Mouse (Mus musculus) midbrain, embryonic 14.5 days (tissue): Measurements from ENCODE around the gene Rbm18. TPM values are rescaled to one million over a fixed set of nuclear protein-coding genes. Genes with fewer than 3 reads are reported as not detected.

Experiments used
- ATAC-seq: fragments of 200-750 bp; cut with Nextera tagmentation; 2 replicates; pipeline ENCODE4 v1.8.0; 2017; ENCODE audit warnings: moderate number of reproducible peaks, moderate library complexity; ENCODE audit not compliant: low FRiP score, low TSS enrichment
- DNase-seq: peaks from one replicate; pipeline ENCODE4 v3.0.0-alpha.2; 2015
- H3K27ac ChIP-seq: fragments of 300-500 bp; sonication (generic); replicated peaks from 2 replicates; pipeline ENCODE4 v1.5.1; 2014; ENCODE audit warnings: mild to moderate bottlenecking, low read depth, low read length, moderate library complexity
- H3K27me3 ChIP-seq: fragments of 300-500 bp; sonication (generic); 2 replicates; pipeline ENCODE4 v1.6.1; 2014; ENCODE audit warnings: low read length, control low read depth, mixed read lengths; ENCODE audit not compliant: control insufficient read depth, insufficient read depth
- H3K36me3 ChIP-seq: fragments of 300-500 bp; sonication (generic); 2 replicates; pipeline ENCODE4 v1.6.1; 2014; ENCODE audit warnings: low read length, control low read depth; ENCODE audit not compliant: control insufficient read depth, insufficient read depth
- H3K4me1 ChIP-seq: fragments of 300-500 bp; sonication (generic); 2 replicates; pipeline ENCODE4 v1.6.1; 2014; ENCODE audit warnings: mild to moderate bottlenecking, antibody characterized with exemption, low read length, control low read depth; ENCODE audit not compliant: control insufficient read depth, insufficient read depth
- H3K4me2 ChIP-seq: fragments of 300-500 bp; sonication (generic); 2 replicates; pipeline ENCODE4 v1.6.1; 2014; ENCODE audit warnings: mild to moderate bottlenecking, low read length, moderate library complexity
- H3K4me3 ChIP-seq: fragments of 300-500 bp; sonication (generic); replicated peaks from 2 replicates; pipeline ENCODE4 v1.5.1; 2014; ENCODE audit warnings: low read depth, low read length
- H3K9ac ChIP-seq: fragments of 300-500 bp; sonication (generic); replicated peaks from 2 replicates; pipeline ENCODE4 v1.6.1; 2014; ENCODE audit warnings: mild to moderate bottlenecking, low read length, moderate library complexity
- H3K9me3 ChIP-seq: fragments of 300-500 bp; sonication (generic); 2 replicates; pipeline ENCODE4 v1.6.1; 2016; ENCODE audit warnings: low read length, control low read depth, mixed read lengths; ENCODE audit not compliant: control insufficient read depth
- WGBS: fragments of 180-500 bp; shearing (Covaris S2); extraction: QIAGEN DNeasy Blood & Tissue Kit; methylation state at CpG from one replicate; pipeline ENCODE4 v1.1.7; 2014; 5-methylcytosine and 5-hydroxymethylcytosine counted together
- polyA plus RNA-seq: library from polyadenylated mRNA; unstranded; fragments of >200 nt; fragmentation: Nextera tagmentation; extraction: Ambion mirVana; gene quantifications from 2 replicates; pipeline ENCODE4 v1.2.1, GENCODE M21; 2014

The Rbm18 gene
- polyA plus RNA-seq, 1 experiment from 2014 or later = 172 TPM

- no peaks in the 10 kb centered on the region for H3K9me3 ChIP-seq
- ATAC-seq (no peak), DNase-seq (no peak)
- 80% methylated on average over 8 of the region's 8 CpGs for WGBS
- H3K9ac ChIP-seq = no peak overlapping the region
- H3K27me3 ChIP-seq = no peaks in the 10 kb centered on the region
- H3K36me3 ChIP-seq = no peaks in the 10 kb centered on the region
- no peak overlapping the region for H3K4me3 ChIP-seq
- no peak overlapping the region for H3K27ac ChIP-seq
- no peaks in the 10 kb centered on the region for H3K4me1 ChIP-seq
- no peak overlapping the region for H3K4me2 ChIP-seq
Observed at GRCm38 (mm10) chr2:36071660-36072305, 64.8 kb downstream of the Rbm18 start.

- Histone ChIP-seq H3K4me1 (no peaks in the 10 kb centered on the region), H3K4me3 (no peak overlapping the region), H3K4me2 (no peak overlapping the region), H3K27me3 (no peaks in the 10 kb centered on the region), H3K9ac (no peak overlapping the region), H3K27ac (no peak overlapping the region), H3K36me3 (no peaks in the 10 kb centered on the region), H3K9me3 (no peaks in the 10 kb centered on the region)
- 20% methylated on average over 9 of the region's 9 CpGs for WGBS
- DNase-seq (peak; percentile 37), ATAC-seq (no peak)
Observed at GRCm38 (mm10) chr2:36067132-36067531, 69.4 kb downstream of the Rbm18 start.

Other genes with a start within 250 kb of the Rbm18 start
- gene Ttll11, start 156.9 kb downstream of the Rbm18 start, polyA plus RNA-seq = 5.1 and 6.4 TPM in 2 replicates
- gene Ndufa8, start 87.4 kb downstream of the Rbm18 start, polyA plus RNA-seq = 263 and 316 TPM in 2 replicates
- gene Morn5, start 87.3 kb downstream of the Rbm18 start, polyA plus RNA-seq = 0.54 and 1.5 TPM in 2 replicates
- 0.46 TPM in 1 of 2 replicates, not detected in the other for gene Lhx6, start 31.4 kb downstream of the Rbm18 start, polyA plus RNA-seq
- gene Mrrf, start 384 bp downstream of the Rbm18 start, polyA plus RNA-seq = 30.6 and 33.6 TPM in 2 replicates
- 2.2 and 4.3 TPM in 2 replicates for gene Ptgs1, start 93.7 kb upstream of the Rbm18 start, polyA plus RNA-seq
- not detected in 2 replicates for gene Olfr338, start 236.7 kb upstream of the Rbm18 start, polyA plus RNA-seq